Mouse (Mus musculus): ENCODE results near the gene Alkbh5. TPM values are rescaled to one million over a fixed set of nuclear protein-coding genes. Genes with fewer than 3 reads are reported as not detected.

Alkbh5 gene
- total and polyA plus RNA-seq, 3 experiments: 39.6 to 55.0 (median 42.7) TPM

- TF ChIP-seq POLR2A (IDR thresholded peaks at IDR 0.05; ENCODE audit: low read depth, low read length): peak; percentile 73
- TF ChIP-seq JUN (IDR thresholded peaks at IDR 0.05; ENCODE audit: insufficient read depth, low read depth, low read length): no peak
- TF ChIP-seq UBTF (IDR thresholded peaks at IDR 0.05; ENCODE audit: low read depth, low read length): no peak
- TF ChIP-seq MAZ (IDR thresholded peaks at IDR 0.05; ENCODE audit: low read depth, low read length): peak; percentile 46
- no peak for TF ChIP-seq USF2 (conservative IDR thresholded peaks at IDR 0.05; ENCODE audit: low read depth, low read length)
- no peak; the same call in none of the 2 replicates for TF ChIP-seq SIN3A (IDR thresholded peaks at IDR 0.05; ENCODE audit: low read length)
- TF ChIP-seq CHD2 (IDR thresholded peaks at IDR 0.05; ENCODE audit: low read length): peak; percentile 60; the same call in 1 of the 2 replicates
- no peak for TF ChIP-seq SMC3 (IDR thresholded peaks at IDR 0.05; ENCODE audit: low read depth, low read length)
- TF ChIP-seq NRF1 (IDR thresholded peaks at IDR 0.05; ENCODE audit: low read depth, low read length): peak; percentile 77
- TF ChIP-seq JUND (conservative IDR thresholded peaks at IDR 0.05; ENCODE audit: low read depth, low read length): no peak
- peak; percentile 88 for TF ChIP-seq CHD1 (IDR thresholded peaks at IDR 0.05; ENCODE audit: low read depth, low read length)
- 0 out of 2 replicates have a peak, but pooled peaks have one; percentile 15 for TF ChIP-seq USF1 (IDR thresholded peaks at IDR 0.05; ENCODE audit: low read depth, low read length)
- TF ChIP-seq BHLHE40 (IDR thresholded peaks at IDR 0.05; ENCODE audit: low read depth, low read length): peak; percentile 100
- peak; percentile 73 for TF ChIP-seq ELF1 (IDR thresholded peaks at IDR 0.05; ENCODE audit: low read depth, low read length)
- peak; percentile 87 for TF ChIP-seq RCOR1 (conservative IDR thresholded peaks at IDR 0.05; ENCODE audit: low read depth, low read length)
- TF ChIP-seq MAX (IDR thresholded peaks at IDR 0.05; ENCODE audit: low read length): peak; percentile 99
Observed at GRCm38 (mm10) chr11:60536859-60537467, 782 bp downstream of the Alkbh5 start (continued).

GRCm38 (mm10) chr11:60537468-60538347 lies 1.5 kb downstream of the Alkbh5 start:
- no peaks in the 10 kb centered on the region for H3K9me3 ChIP-seq (replicated peaks; ENCODE audit: low read length)
- dilution Hi-C loops (cut with MboI; ENCODE audit: extremely low pct_ligation_motif_present, extremely low pct_unique_long_range_greater_than_20kb, low sequenced_read_pairs): no loop called here
- in situ Hi-C loops (cut with MboI; ENCODE audit: low pct_ligation_motif_present, low pct_unique_long_range_greater_than_20kb, low sequenced_read_pairs): no loop called here
- peaks cover 46% of the 10 kb centered on the region for H3K79me2 ChIP-seq (replicated peaks; ENCODE audit: control insufficient read depth, extremely low read depth, insufficient read depth, poor library complexity, severe bottlenecking)
- peak; percentile 98 for DNase-seq (ENCODE audit: extremely low read depth)
- H3K27ac ChIP-seq (ENCODE audit: insufficient read depth, low read depth): peak overlapping the region; percentile 97
- H3K9ac ChIP-seq (ENCODE audit: insufficient read depth, low read depth): peak overlapping the region; percentile 88
- no peak overlapping the region; the same call in 1 of the 2 replicates for H3K4me2 ChIP-seq (ENCODE audit: insufficient read depth, low read depth, poor library complexity, severe bottlenecking)
- peaks cover 2 to 29% of the 10 kb centered on the region in 2 experiments; a peak in 3 of 4 replicates for H3K4me1 ChIP-seq (ENCODE audit: control insufficient read depth in 1 of 2, insufficient read depth in 2 of 2)
- H3K27me3 ChIP-seq (replicated peaks): peaks cover 9% of the 10 kb centered on the region
- peak overlapping the region; percentile 71 to 83 (median 79) for H3K4me3 ChIP-seq (replicated peaks in 1 of 3; ENCODE audit: low read depth in 2 of 3, low read length in 2 of 3, poor library complexity in 1 of 3)
- peaks cover 7 to 20% of the 10 kb centered on the region in 2 experiments for H3K36me3 ChIP-seq (replicated peaks in 1 of 2; ENCODE audit: control insufficient read depth in 1 of 2, insufficient read depth in 1 of 2, low read length in 1 of 2)
- no peak; the same call in 1 of the 2 replicates for TF ChIP-seq JUN (IDR thresholded peaks at IDR 0.05; ENCODE audit: insufficient read depth, low read depth, low read length)
- TF ChIP-seq USF1 (IDR thresholded peaks at IDR 0.05; ENCODE audit: low read depth, low read length): peak; percentile 6; the same call in 1 of the 2 replicates
- TF ChIP-seq NELFE (IDR thresholded peaks at IDR 0.05; ENCODE audit: low read depth, low read length): peak; percentile 97
- TF ChIP-seq RAD21 (IDR thresholded peaks at IDR 0.05; ENCODE audit: low read depth, low read length): no peak
- TF ChIP-seq MAFK (IDR thresholded peaks at IDR 0.05; ENCODE audit: insufficient replicate concordance, low read length): no peak
- peak; percentile 98 for TF ChIP-seq BHLHE40 (IDR thresholded peaks at IDR 0.05; ENCODE audit: low read depth, low read length)
- TF ChIP-seq ETS1 (conservative IDR thresholded peaks at IDR 0.05; ENCODE audit: low read depth, low read length): 0 out of 2 replicates have a peak, but pooled peaks have one; percentile 16
- peak; percentile 31; the same call in 1 of the 2 replicates for TF ChIP-seq HCFC1 (IDR thresholded peaks at IDR 0.05; ENCODE audit: low read depth, low read length)
- peak; percentile 57; the same call in 1 of the 2 replicates for TF ChIP-seq RCOR1 (conservative IDR thresholded peaks at IDR 0.05; ENCODE audit: low read depth, low read length)
- TF ChIP-seq SIN3A (IDR thresholded peaks at IDR 0.05; ENCODE audit: low read length): peak; percentile 77
- TF ChIP-seq NRF1 (IDR thresholded peaks at IDR 0.05; ENCODE audit: low read depth, low read length): peak; percentile 95
- no peak for TF ChIP-seq PAX5 (IDR thresholded peaks at IDR 0.05; ENCODE audit: low read length)
- no peak for TF ChIP-seq SMC3 (IDR thresholded peaks at IDR 0.05; ENCODE audit: low read depth, low read length)
- TF ChIP-seq POLR2A (IDR thresholded peaks at IDR 0.05; ENCODE audit: low read depth, low read length): peak; percentile 87
- no peak for TF ChIP-seq ZC3H11A (IDR thresholded peaks at IDR 0.05; ENCODE audit: low read depth, low read length)
- TF ChIP-seq KAT2A (IDR thresholded peaks at IDR 0.05; ENCODE audit: insufficient replicate concordance, low read length): peak; percentile 52; the same call in 1 of the 2 replicates
- TF ChIP-seq MXI1 (IDR thresholded peaks at IDR 0.05; ENCODE audit: low read depth, low read length): peak; percentile 89
- peak; percentile 89 for TF ChIP-seq ZMIZ1 (IDR thresholded peaks at IDR 0.05; ENCODE audit: low read depth, low read length)
- peak; percentile 91 for TF ChIP-seq CHD2 (IDR thresholded peaks at IDR 0.05; ENCODE audit: low read length)
- TF ChIP-seq POLR2AphosphoS2 (IDR thresholded peaks at IDR 0.05; ENCODE audit: low read depth, low read length): peak; percentile 83; the same call in 1 of the 2 replicates
- peak; percentile 35 for TF ChIP-seq IRF4 (IDR thresholded peaks at IDR 0.05; ENCODE audit: low read depth, low read length)
- no peak; the same call in 1 of the 2 replicates for TF ChIP-seq CHD1 (IDR thresholded peaks at IDR 0.05; ENCODE audit: low read depth, low read length)
- no peak for TF ChIP-seq ZKSCAN1 (IDR thresholded peaks at IDR 0.05; ENCODE audit: borderline replicate concordance, low read depth, low read length)
- no peak for TF ChIP-seq UBTF (IDR thresholded peaks at IDR 0.05; ENCODE audit: low read depth, low read length)
- peak; percentile 66; the same call in 1 of the 2 replicates for TF ChIP-seq MAX (IDR thresholded peaks at IDR 0.05; ENCODE audit: low read length)
- TF ChIP-seq MEF2A (IDR thresholded peaks at IDR 0.05; ENCODE audit: borderline replicate concordance, low read depth, low read length): peak; percentile 71; the same call in 1 of the 2 replicates

Data from CH12.LX (cell line).